Mouse (Mus musculus) E14TG2a.4 (cell line): ENCODE data around the gene Myo15.

ENCODE experiments used
- CTCF ChIP-seq: conservative IDR thresholded peaks from 2 replicates; pipeline ENCODE4 v1.5.1; 2014; ENCODE audit warnings: low read length
- NANOG ChIP-seq: IDR thresholded peaks from 2 replicates; pipeline ENCODE4 v1.6.1; 2014; ENCODE audit warnings: borderline replicate concordance, low read length, mixed read lengths
- POU5F1 ChIP-seq: IDR thresholded peaks from 2 replicates; pipeline ENCODE4 v1.6.1; 2014; ENCODE audit warnings: low read length, borderline replicate concordance

DNA sequence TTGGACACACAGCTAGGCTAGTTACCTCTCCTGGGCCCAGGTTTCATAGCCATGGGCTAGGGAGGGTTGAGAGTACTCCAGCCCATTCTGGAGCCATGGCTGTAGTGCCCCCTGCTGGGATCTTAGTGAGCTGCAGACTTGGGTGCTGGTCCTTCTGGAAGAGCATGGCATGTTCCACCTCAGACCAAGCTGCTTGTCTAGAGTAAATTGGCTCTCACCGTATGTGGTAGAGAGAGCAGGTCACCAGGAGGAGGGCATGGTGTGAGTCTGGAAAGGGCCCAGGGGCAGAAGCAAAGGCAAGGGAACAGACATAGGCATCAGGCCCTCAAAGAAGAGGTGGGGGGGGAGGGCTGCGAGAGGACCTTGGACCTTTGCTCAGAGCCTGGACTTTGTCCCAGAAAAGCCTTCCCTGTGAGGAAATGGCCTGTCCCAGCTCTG is 3.2 kb upstream of the Myo15 start:
- TF ChIP-seq POU5F1 (no peak), CTCF (peak; percentile 57), NANOG (no peak)
